9 mouse cellular contexts compared by ENCODE assay signal in the genomic region with DNA sequence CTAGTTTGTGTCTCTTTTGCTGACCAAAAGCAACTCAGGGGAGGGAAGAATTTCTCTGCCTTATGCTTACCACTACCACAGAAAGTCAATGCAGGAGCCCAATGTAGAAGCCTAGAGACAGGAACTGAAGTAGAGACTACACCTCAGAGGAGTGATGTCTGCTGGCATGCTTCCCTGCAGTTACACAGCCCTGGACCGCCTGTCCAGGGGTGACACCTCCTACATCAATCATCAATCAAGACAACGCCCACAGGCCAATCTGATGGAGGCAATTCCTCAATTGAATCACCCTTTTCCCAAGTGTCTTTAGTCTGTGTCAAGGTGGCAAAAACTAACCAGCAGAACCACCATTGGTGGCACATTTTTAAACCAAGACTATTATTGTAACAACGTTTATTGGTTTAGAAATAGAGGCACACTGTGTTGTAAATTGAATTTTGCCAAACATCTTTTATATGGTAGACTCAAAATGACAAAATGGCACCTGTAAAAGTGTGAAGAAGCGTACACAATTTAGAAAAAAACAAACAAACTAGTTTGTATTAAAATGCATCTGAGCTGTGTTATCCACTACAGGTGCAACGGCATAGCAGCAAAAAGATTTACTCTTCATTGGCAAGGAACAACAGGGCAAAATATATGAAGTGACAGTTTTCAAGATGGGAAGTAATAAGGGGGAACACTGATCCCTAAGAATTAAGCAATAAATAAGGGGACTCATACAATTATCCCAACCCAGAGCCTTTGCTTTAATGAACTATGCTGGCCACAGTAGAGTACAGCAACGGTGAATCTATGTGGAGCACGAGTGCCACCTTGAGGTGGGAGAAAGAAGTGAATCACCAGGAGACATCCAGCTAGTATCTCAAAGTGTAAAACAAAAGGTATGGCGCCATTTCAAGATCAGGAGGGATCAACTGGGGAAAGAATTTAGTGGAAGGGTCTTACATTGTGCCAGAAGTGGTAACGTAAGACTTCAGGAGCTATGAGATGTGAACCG. TPM values are rescaled to one million over a fixed set of nuclear protein-coding genes. Genes with fewer than 3 reads are reported as not detected.
DNase-seq lines count a peak whose midpoint lies in the region; ATAC-seq and TF ChIP-seq lines count a peak whose summit lies in the region.
"Had no signal": no experiment of that assay in that cellular context is flagged by ENCODE, and none has a peak within 500 bp of the region (broad histone marks: within the 10 kb centered on the region; RNA-seq: fewer than 3 reads in every experiment).

No protein-coding gene starts in this region.

- H3K27ac ChIP-seq in liver, embryonic 14.5 days: no peak overlapping the region
- no peak overlapping the region for H3K27ac ChIP-seq in neural tube, embryonic 14.5 days (ENCODE audit: low read depth, low read length)
- H3K27ac ChIP-seq: embryonic facial prominence, embryonic 15.5 days had no signal

- H3K79me2 ChIP-seq in C2C12 (ENCODE audit: control insufficient read depth, insufficient read depth): no peaks in the 10 kb centered on the region

- 35% methylated on average over 10 of the region's 10 CpGs for whole genome bisulfite sequencing in liver, embryonic 14.5 days (ENCODE audit: insufficient replicate concordance)
- 49% methylated on average over 10 of the region's 10 CpGs for WGBS in neural tube, embryonic 14.5 days

- no peak overlapping the region for H3K9ac ChIP-seq in liver, embryonic 14.5 days (replicated peaks)
- no peak overlapping the region for H3K9ac ChIP-seq in neural tube, embryonic 14.5 days (replicated peaks; ENCODE audit: low read depth, low read length)
- H3K9ac ChIP-seq: embryonic facial prominence, embryonic 15.5 days had no signal

- H3K9me3 ChIP-seq in liver, embryonic 14.5 days (ENCODE audit: control insufficient read depth, low read length): no peaks in the 10 kb centered on the region
- no peaks in the 10 kb centered on the region for H3K9me3 ChIP-seq in neural tube, embryonic 14.5 days (ENCODE audit: control insufficient read depth, low read length)
- H3K9me3 ChIP-seq: embryonic facial prominence, embryonic 15.5 days had no signal

- no peaks in the 10 kb centered on the region for H3K27me3 ChIP-seq in C2C12 (ENCODE audit: control insufficient read depth, insufficient read depth, insufficient read length)
- H3K27me3 ChIP-seq in liver, embryonic 14.5 days (ENCODE audit: control insufficient read depth, insufficient read depth, low read length): no peaks in the 10 kb centered on the region
- H3K27me3 ChIP-seq in neural tube, embryonic 14.5 days (ENCODE audit: control insufficient read depth, insufficient read depth, low read length): no peaks in the 10 kb centered on the region
- H3K27me3 ChIP-seq: embryonic facial prominence, embryonic 15.5 days had no signal

- peak; percentile 42 for DNase-seq in adrenal gland, adult 8-10 months
- DNase-seq in embryo, embryonic 11.5 days (ENCODE audit: low read depth, low spot score): peak; percentile 11
- DNase-seq in heart, adult 9 months (ENCODE audit: low spot score in 2 of 2): peak; percentile 19 to 57
- peak; percentile 71 for DNase-seq in kidney, postnatal 14 days
- peak; percentile 7 to 20 (median 13) for DNase-seq in liver, embryonic 14.5 days (ENCODE audit: low read depth in 3 of 3, low spot score in 3 of 3)
- DNase-seq in thymus, postnatal 14 days: peak; percentile 69

- no peaks in the 10 kb centered on the region for H3K4me1 ChIP-seq in liver, embryonic 14.5 days (replicated peaks; ENCODE audit: control insufficient read depth in 2 of 2, insufficient read depth in 2 of 2, low read length in 1 of 2)
- no peaks in the 10 kb centered on the region for H3K4me1 ChIP-seq in neural tube, embryonic 14.5 days (ENCODE audit: control insufficient read depth, insufficient read depth, low read length)
- H3K4me1 ChIP-seq: embryonic facial prominence, embryonic 15.5 days had no signal

- H3K36me3 ChIP-seq in C2C12 (ENCODE audit: control insufficient read depth, insufficient read depth): no peaks in the 10 kb centered on the region
- H3K36me3 ChIP-seq in liver, embryonic 14.5 days (replicated peaks; ENCODE audit: control insufficient read depth, insufficient read depth, low read depth): no peaks in the 10 kb centered on the region
- H3K36me3 ChIP-seq in neural tube, embryonic 14.5 days (ENCODE audit: control insufficient read depth, insufficient read depth, low read length): no peaks in the 10 kb centered on the region
- H3K36me3 ChIP-seq: embryonic facial prominence, embryonic 15.5 days had no signal

- H3K4me3 ChIP-seq in C2C12 (ENCODE audit: insufficient read depth, poor library complexity, severe bottlenecking): no peak overlapping the region
- H3K4me3 ChIP-seq in liver, embryonic 14.5 days (ENCODE audit: insufficient read depth in 1 of 2, low read depth in 2 of 2, low read length in 2 of 2): no peak overlapping the region
- no peak overlapping the region for H3K4me3 ChIP-seq in neural tube, embryonic 14.5 days (ENCODE audit: low read depth, low read length)
- H3K4me3 ChIP-seq: embryonic facial prominence, embryonic 15.5 days had no signal

- H3K4me2 ChIP-seq in liver, embryonic 14.5 days (ENCODE audit: low read depth): no peak overlapping the region
- no peak overlapping the region for H3K4me2 ChIP-seq in neural tube, embryonic 14.5 days (ENCODE audit: low read depth, low read length)
- H3K4me2 ChIP-seq: embryonic facial prominence, embryonic 15.5 days had no signal

- H3ac ChIP-seq in C2C12 (ENCODE audit: control insufficient read depth, insufficient read length, low read depth): no peak overlapping the region

- H3K79me3 ChIP-seq in C2C12 (ENCODE audit: low read depth): no peaks in the 10 kb centered on the region

- peak; percentile 23 for TF ChIP-seq CTCF in C2C12 (IDR thresholded peaks at IDR 0.05; ENCODE audit: control insufficient read depth, insufficient read depth, insufficient read length)
- peak; percentile 67 for TF ChIP-seq CTCF in liver, embryonic 14.5 days (IDR thresholded peaks at IDR 0.05; ENCODE audit: low read depth)

- no peak for ATAC-seq in liver, embryonic 14.5 days (ENCODE audit: insufficient read depth)
- ATAC-seq in neural tube, embryonic 14.5 days (ENCODE audit: low read depth): peak; percentile 90

- TF ChIP-seq EP300 in liver, embryonic 14.5 days (IDR thresholded peaks at IDR 0.05; ENCODE audit: low read depth): no peak

TF ChIP-seq in C2C12, 6 proteins besides CTCF, POLR2A, EP300 and RAD21:
- TF ChIP-seq USF1 (IDR thresholded peaks at IDR 0.05; ENCODE audit: low read depth) (no peak), MYOD1 (IDR thresholded peaks at IDR 0.05; ENCODE audit: control insufficient read depth, insufficient read length, low read depth) (no peak), FOSL1 (IDR thresholded peaks at IDR 0.05; ENCODE audit: insufficient read depth, low read length, poor library complexity, severe bottlenecking) (no peak), CEBPB (IDR thresholded peaks at IDR 0.05; ENCODE audit: low read depth) (no peak), MYOG (IDR thresholded peaks at IDR 0.05; ENCODE audit: control insufficient read depth, extremely low read depth, insufficient read length) (no peak), MAX (IDR thresholded peaks at IDR 0.05) (no peak)

RNA-seq across cellular contexts. Expression of a gene that starts 29.8 kb away (rescaled TPM):
- 22.2 TPM for polyA plus RNA-seq in C2C12 (2012; fragmentation: generic; extraction: Trizol)
- 10 to 100 TPM; 36.3 to 54.8 (median 45.7) TPM for total RNA-seq in adrenal gland, adult 8-10 months (2022)
- 12.0 and 22.1 TPM in 2 replicates for polyA plus RNA-seq in liver, embryonic 14.5 days (2012; rRNA removed)
- 24.5 and 26.0 TPM in 2 replicates for polyA plus RNA-seq in liver, embryonic 14.5 days (2014; fragmentation: Nextera tagmentation; extraction: Ambion mirVana)
- polyA plus RNA-seq in neural tube, embryonic 14.5 days (2014; fragmentation: Nextera tagmentation; extraction: Ambion mirVana): 84.3 and 87.7 TPM in 2 replicates

Comparison
In these comparisons a context has a peak if more than half of its experiments do, and no peak if none do; other contexts are left out.
1. DNase-seq: peak in every context shown above with its lines; median percentile 71 in kidney, postnatal 14 days; 69 in thymus, postnatal 14 days; 42 in adrenal gland, adult 8-10 months; 38 in heart, adult 9 months; 13 in liver, embryonic 14.5 days; 11 in embryo, embryonic 11.5 days.